Mouse (Mus musculus): ENCODE measurements around the gene Agpat2. TPM values are rescaled to one million over a fixed set of nuclear protein-coding genes. Genes with fewer than 3 reads are reported as not detected.

Agpat2 gene
- polyA plus RNA-seq, 1 experiment, result 31.3 TPM

- Histone ChIP-seq H3K27me3 (ENCODE audit: control insufficient read depth, insufficient read depth, insufficient read length) (no peaks in the 10 kb centered on the region), H3K4me2 (ENCODE audit: low read depth) (no peak overlapping the region), H3K4me3 (no peak overlapping the region), H3K36me3 (ENCODE audit: control insufficient read depth, insufficient read depth) (no peaks in the 10 kb centered on the region), H3ac (ENCODE audit: control insufficient read depth, insufficient read length) (no peak overlapping the region), H3K79me2 (ENCODE audit: control insufficient read depth, insufficient read depth) (no peaks in the 10 kb centered on the region)
- TF ChIP-seq POLR2AphosphoS2 (IDR thresholded peaks at IDR 0.05; ENCODE audit: insufficient read length, low read depth), result no peak
- TF ChIP-seq TCF3 (IDR thresholded peaks at IDR 0.05; ENCODE audit: insufficient read length, low read depth), result no peak
- no peak for TF ChIP-seq MAX (IDR thresholded peaks at IDR 0.05; ENCODE audit: low read depth)
- no peak for TF ChIP-seq POLR2A (IDR thresholded peaks at IDR 0.05; ENCODE audit: insufficient read length, low read depth)
- no peak for TF ChIP-seq CEBPB (IDR thresholded peaks at IDR 0.05; ENCODE audit: insufficient read depth, poor library complexity, severe bottlenecking)
- no peak for TF ChIP-seq E2F4 (IDR thresholded peaks at IDR 0.05; ENCODE audit: insufficient read depth)
- TF ChIP-seq TCF12 (IDR thresholded peaks at IDR 0.05; ENCODE audit: insufficient read depth, poor library complexity, severe bottlenecking), result no peak
- TF ChIP-seq MYOG (IDR thresholded peaks at IDR 0.05; ENCODE audit: control insufficient read depth in 1 of 3, insufficient read depth in 1 of 3, insufficient read length in 2 of 3, low read depth in 2 of 3), result no peak
- no peak for TF ChIP-seq REST (IDR thresholded peaks at IDR 0.05; ENCODE audit: insufficient read depth, insufficient read length)
- TF ChIP-seq MYOD1 (IDR thresholded peaks at IDR 0.05; ENCODE audit: control insufficient read depth in 1 of 3, insufficient read length in 2 of 3, low read depth in 2 of 3), result no peak
Measured at GRCm38 (mm10) chr2:26598462-26598861, 5.8 kb downstream of the Agpat2 start.

DNA sequence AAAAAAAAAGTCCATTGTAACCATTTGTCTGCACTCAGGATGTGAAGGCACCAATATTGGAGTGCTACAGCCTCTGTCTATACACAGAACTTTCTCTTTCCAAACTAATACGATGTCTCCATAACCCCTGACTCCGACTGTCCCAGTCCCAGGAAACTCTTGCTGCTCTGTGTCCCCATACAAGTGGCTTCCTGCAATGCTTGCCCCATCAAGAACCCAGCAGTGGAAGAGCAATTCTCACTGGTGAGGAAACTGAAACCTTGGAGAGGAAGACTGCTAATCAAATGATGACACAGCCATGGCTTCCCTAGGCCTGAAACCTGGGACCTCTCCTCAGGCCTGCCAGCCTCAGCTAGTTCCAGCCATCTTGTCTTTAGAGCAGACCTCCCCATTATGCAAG is 6.4 kb downstream of the Agpat2 start:
- no peak for TF ChIP-seq CEBPB (IDR thresholded peaks at IDR 0.05; ENCODE audit: insufficient read depth, poor library complexity, severe bottlenecking)
- TF ChIP-seq TCF12 (IDR thresholded peaks at IDR 0.05; ENCODE audit: insufficient read depth, poor library complexity, severe bottlenecking), result no peak
- no peak for TF ChIP-seq E2F4 (IDR thresholded peaks at IDR 0.05; ENCODE audit: insufficient read depth)
- no peak for TF ChIP-seq REST (IDR thresholded peaks at IDR 0.05; ENCODE audit: insufficient read depth, insufficient read length)
- no peak for TF ChIP-seq POLR2A (IDR thresholded peaks at IDR 0.05; ENCODE audit: insufficient read length, low read depth)
- TF ChIP-seq USF1 (IDR thresholded peaks at IDR 0.05; ENCODE audit: low read depth), result no peak
- TF ChIP-seq POLR2AphosphoS2 (IDR thresholded peaks at IDR 0.05; ENCODE audit: insufficient read length, low read depth), result no peak
- TF ChIP-seq MYOD1 (IDR thresholded peaks at IDR 0.05; ENCODE audit: control insufficient read depth in 1 of 3, insufficient read length in 2 of 3, low read depth in 2 of 3), result no peak
- no peak for TF ChIP-seq SRF (IDR thresholded peaks at IDR 0.05; ENCODE audit: control insufficient read depth, insufficient read length, low read depth)
- no peak for TF ChIP-seq TCF3 (IDR thresholded peaks at IDR 0.05; ENCODE audit: insufficient read length, low read depth)
- TF ChIP-seq MAX (IDR thresholded peaks at IDR 0.05; ENCODE audit: low read depth), result no peak
- no peak for TF ChIP-seq MYOG (IDR thresholded peaks at IDR 0.05; ENCODE audit: control insufficient read depth in 1 of 3, insufficient read depth in 1 of 3, insufficient read length in 2 of 3, low read depth in 2 of 3)
- no peak overlapping the region for H3ac ChIP-seq (ENCODE audit: control insufficient read depth, insufficient read length)
- no peaks in the 10 kb centered on the region for H3K27me3 ChIP-seq (ENCODE audit: control insufficient read depth, insufficient read depth, insufficient read length)
- H3K4me3 ChIP-seq, result no peak overlapping the region
- no peaks in the 10 kb centered on the region for H3K36me3 ChIP-seq (ENCODE audit: control insufficient read depth, insufficient read depth)
- H3K79me2 ChIP-seq (ENCODE audit: control insufficient read depth, insufficient read depth), result no peaks in the 10 kb centered on the region
- no peak overlapping the region for H3K4me2 ChIP-seq (ENCODE audit: low read depth)

GRCm38 (mm10) chr2:26596898-26597297 is 7.3 kb downstream of the Agpat2 start:
- Histone ChIP-seq H3K36me3 (ENCODE audit: control insufficient read depth, insufficient read depth) (no peaks in the 10 kb centered on the region), H3K27me3 (ENCODE audit: control insufficient read depth, insufficient read depth, insufficient read length) (no peaks in the 10 kb centered on the region), H3K4me2 (ENCODE audit: low read depth) (no peak overlapping the region), H3K4me3 (no peak overlapping the region), H3K79me2 (ENCODE audit: control insufficient read depth, insufficient read depth) (no peaks in the 10 kb centered on the region), H3ac (ENCODE audit: control insufficient read depth, insufficient read length) (no peak overlapping the region)
- TF ChIP-seq USF1 (IDR thresholded peaks at IDR 0.05; ENCODE audit: low read depth), result no peak
- no peak for TF ChIP-seq E2F4 (IDR thresholded peaks at IDR 0.05; ENCODE audit: insufficient read depth)
- no peak for TF ChIP-seq MYOG (IDR thresholded peaks at IDR 0.05; ENCODE audit: control insufficient read depth in 1 of 3, insufficient read depth in 1 of 3, insufficient read length in 2 of 3, low read depth in 2 of 3)
- TF ChIP-seq MYOD1 (IDR thresholded peaks at IDR 0.05; ENCODE audit: control insufficient read depth in 1 of 3, insufficient read length in 2 of 3, low read depth in 2 of 3), result no peak
- no peak for TF ChIP-seq MAX (IDR thresholded peaks at IDR 0.05; ENCODE audit: low read depth)
- TF ChIP-seq SRF (IDR thresholded peaks at IDR 0.05; ENCODE audit: control insufficient read depth, insufficient read length, low read depth), result no peak
- TF ChIP-seq CEBPB (IDR thresholded peaks at IDR 0.05; ENCODE audit: insufficient read depth, poor library complexity, severe bottlenecking), result no peak
- TF ChIP-seq REST (IDR thresholded peaks at IDR 0.05; ENCODE audit: insufficient read depth, insufficient read length), result no peak
- TF ChIP-seq POLR2A (IDR thresholded peaks at IDR 0.05; ENCODE audit: insufficient read length, low read depth), result no peak

- H3K4me3 ChIP-seq, result no peak overlapping the region
- H3K79me2 ChIP-seq (ENCODE audit: control insufficient read depth, insufficient read depth), result no peaks in the 10 kb centered on the region
- H3K36me3 ChIP-seq (ENCODE audit: control insufficient read depth, insufficient read depth), result no peaks in the 10 kb centered on the region
- no peak overlapping the region for H3ac ChIP-seq (ENCODE audit: control insufficient read depth, insufficient read length)
- TF ChIP-seq CEBPB (IDR thresholded peaks at IDR 0.05; ENCODE audit: insufficient read depth, poor library complexity, severe bottlenecking) (no peak), REST (IDR thresholded peaks at IDR 0.05; ENCODE audit: insufficient read depth, insufficient read length) (no peak), POLR2AphosphoS2 (IDR thresholded peaks at IDR 0.05; ENCODE audit: insufficient read length, low read depth) (no peak), POLR2A (IDR thresholded peaks at IDR 0.05; ENCODE audit: insufficient read length, low read depth) (no peak), SRF (IDR thresholded peaks at IDR 0.05; ENCODE audit: control insufficient read depth, insufficient read length, low read depth) (no peak), MAX (IDR thresholded peaks at IDR 0.05; ENCODE audit: low read depth) (no peak), USF1 (IDR thresholded peaks at IDR 0.05; ENCODE audit: low read depth) (no peak)
- H3K4me2 ChIP-seq (ENCODE audit: low read depth), result no peak overlapping the region
- H3K27me3 ChIP-seq (ENCODE audit: control insufficient read depth, insufficient read depth, insufficient read length), result no peaks in the 10 kb centered on the region
Measured at GRCm38 (mm10) chr2:26595725-26596435, 8.3 kb downstream of the Agpat2 start.
